Mouse (Mus musculus) thymus, postnatal 0 days (tissue): ENCODE measurements around the gene Ccnh. TPM values are rescaled to one million over a fixed set of nuclear protein-coding genes. Genes with fewer than 3 reads are reported as not detected.
"Not testable (repeated sequence)": the region's sequence is repeated elsewhere in the genome, so short reads cannot be mapped to it uniquely, and the experiment has no call there.

ENCODE experiments used
- DNase-seq: peaks from one replicate; pipeline ENCODE4 v3.0.0-alpha.2; 2015; ENCODE audit warnings: low spot score
- polyA plus RNA-seq: library from polyadenylated mRNA; unstranded; fragments of >200 nt; fragmentation: Nextera tagmentation; extraction: Ambion mirVana; gene quantifications from 2 replicates; pipeline ENCODE4 v1.2.1, GENCODE M21; 2015

Gene Ccnh
- 124 and 129 TPM in 2 replicates for polyA plus RNA-seq

DNA sequence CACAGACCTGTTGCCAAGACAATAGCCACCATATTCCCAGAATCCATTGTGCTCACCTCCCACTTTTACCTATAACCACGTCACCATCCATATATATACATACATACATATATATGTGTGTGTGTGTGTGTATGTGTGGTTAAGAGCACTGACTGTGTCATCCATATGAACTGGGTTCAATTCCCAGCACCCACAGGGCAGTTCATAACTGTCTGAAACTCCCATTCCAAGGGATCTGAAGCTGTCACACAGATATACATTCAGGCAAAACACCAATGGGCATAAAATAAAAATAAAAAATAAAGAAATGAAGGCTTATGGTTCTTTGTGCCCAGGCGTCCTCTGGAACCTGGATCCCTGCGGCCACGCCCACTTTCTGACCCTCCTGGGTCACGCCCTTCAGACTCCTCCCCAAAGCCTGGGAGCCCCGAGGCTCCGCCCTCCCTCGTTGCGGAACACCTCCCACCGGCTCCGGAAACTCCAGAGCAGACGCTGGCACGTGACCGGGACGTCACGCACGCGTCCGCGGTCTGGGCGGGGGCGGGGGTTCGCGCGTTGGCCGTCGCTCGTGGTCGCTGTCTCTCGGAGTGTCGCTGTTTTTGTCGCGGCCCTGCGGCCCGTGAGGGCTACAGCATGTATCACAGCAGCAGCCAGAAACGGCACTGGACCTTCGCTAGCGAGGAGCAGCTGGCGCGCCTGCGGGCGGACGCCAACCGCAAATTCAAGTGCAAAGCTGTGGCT lies at the start of gene Ccnh:
Ccnh (plus strand) TSS at position 506 of the 741 bp plus-strand sequence.
- peak; percentile 86 for DNase-seq

DNA sequence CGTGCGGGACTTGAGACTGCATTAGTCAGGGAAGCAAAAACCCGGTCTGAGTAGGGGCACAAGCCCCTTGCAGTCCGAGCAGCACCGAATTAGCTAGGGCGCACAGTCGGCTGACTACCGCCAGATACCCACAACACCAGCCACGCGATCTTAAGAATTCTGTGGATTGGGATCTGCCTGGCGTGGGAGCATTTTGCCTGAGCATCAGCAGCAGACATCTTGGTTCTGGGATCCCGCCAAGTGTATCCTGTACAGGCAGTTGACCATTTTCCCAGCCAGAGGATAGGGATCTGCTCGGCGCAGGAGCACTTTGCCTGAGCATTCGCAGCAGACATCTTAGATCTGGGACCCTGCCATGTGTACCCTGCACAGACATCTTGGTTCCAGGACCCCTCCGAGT lies 45.8 kb upstream of the Ccnh start:
- not testable (repeated sequence) for DNase-seq

DNA sequence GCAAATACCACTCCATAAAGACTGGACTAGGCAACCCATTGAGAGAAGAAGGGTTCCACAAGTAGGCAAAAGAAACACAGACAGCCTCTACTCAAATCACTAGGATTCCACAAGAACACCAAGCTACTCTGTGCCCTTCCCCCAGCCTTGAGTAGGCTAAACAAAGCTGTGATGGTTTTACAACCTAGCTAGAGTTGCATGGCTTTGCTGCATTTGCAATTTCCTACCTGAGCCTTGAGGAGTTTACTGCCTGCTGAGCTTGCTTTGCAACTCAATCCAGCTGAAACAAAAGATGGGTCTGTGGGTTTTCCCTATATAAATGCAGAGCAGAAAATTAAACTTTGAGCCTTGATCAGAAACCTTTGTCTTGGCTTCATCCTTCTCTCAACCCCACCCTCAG lies 42.7 kb upstream of the Ccnh start:
- no peak for DNase-seq

DNA sequence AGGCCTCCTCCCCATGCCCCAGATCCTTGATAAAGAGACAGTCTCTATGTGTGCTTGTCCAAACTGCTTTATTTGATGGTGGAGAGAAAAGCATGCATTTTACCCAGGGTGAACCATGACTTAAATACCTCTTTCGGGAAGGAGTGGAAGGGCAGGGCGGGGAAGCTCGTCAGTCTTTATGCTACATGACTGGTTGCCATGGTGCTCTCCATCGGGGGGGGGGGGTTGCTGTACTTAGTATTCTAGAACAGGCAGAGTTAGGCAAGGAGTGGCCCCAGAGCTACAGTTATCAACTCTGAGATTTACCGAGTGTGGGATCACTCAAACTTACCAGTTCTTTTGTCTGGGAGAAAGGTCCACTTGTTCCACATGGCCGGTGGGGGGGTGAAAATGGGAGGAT lies 34.5 kb upstream of the Ccnh start:
- no peak for DNase-seq

- no peak for DNase-seq
Observed at GRCm38 (mm10) chr13:85159971-85160370, 29.2 kb upstream of the Ccnh start.

- no peak for DNase-seq
Observed at GRCm38 (mm10) chr13:85164512-85165124, 24.6 kb upstream of the Ccnh start.

- DNase-seq: peak; percentile 35
Observed at GRCm38 (mm10) chr13:85189644-85190121, 475 bp downstream of the Ccnh start.

- DNase-seq: no peak
Observed at GRCm38 (mm10) chr13:85191253-85191652, 2.0 kb downstream of the Ccnh start.

DNA sequence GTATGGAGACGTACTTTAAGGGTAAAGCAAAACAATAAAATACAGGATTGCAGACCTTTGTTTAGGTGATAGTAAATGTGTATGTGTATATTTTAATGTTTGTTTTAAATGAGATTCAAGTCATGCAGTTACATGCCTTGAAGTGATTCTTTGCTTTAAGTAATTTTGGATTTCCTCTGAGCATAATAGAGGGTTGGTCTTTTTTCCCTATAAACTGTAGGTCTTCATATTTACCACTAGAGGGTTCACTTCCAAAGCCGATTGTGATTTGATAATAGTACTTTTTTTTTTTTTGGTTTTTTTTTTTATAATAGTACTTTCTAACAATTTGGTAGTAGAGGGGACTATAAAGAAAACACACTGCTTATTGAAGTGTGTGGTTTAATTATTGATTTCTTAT lies 18.3 kb downstream of the Ccnh start:
- DNase-seq: no peak

DNA sequence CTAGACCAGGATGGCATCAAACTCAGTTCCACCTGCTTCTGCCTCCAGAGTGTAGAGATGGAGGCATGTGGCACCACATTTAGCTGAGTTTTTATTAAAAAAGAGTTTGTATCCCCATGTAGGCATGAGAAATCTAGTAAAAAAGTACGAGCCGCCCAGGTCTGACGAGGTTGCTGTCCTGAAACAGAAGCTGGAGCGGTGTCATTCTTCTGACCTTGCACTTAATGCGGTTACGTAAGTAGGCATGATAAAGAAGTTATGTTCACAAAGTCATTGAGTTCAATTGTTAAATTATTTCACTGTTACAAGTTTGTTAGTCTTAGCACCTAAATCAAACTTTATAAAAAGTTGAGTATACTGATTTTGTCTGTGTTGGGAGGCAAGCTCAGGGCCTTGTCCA lies 19.4 kb downstream of the Ccnh start:
- DNase-seq: no peak

DNA sequence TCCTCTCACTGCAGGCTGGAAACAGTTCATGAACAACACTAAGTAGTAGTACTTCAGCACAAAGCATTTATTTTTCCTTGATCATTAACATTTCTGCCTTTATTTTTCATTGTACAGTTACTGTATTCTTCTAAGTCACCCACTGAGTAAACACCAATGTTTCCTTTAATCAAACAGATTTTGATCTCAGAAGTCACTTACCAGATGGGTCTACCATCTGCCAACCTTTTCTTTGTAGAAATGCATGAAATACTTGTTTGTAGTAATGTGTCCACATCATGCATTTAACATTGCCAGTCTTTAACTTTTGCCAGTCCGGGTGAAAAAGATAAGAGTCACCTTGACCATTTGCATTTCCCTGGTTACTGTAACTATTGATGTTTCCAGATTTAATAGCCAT lies 21.1 kb downstream of the Ccnh start:
- DNase-seq: no peak

DNA sequence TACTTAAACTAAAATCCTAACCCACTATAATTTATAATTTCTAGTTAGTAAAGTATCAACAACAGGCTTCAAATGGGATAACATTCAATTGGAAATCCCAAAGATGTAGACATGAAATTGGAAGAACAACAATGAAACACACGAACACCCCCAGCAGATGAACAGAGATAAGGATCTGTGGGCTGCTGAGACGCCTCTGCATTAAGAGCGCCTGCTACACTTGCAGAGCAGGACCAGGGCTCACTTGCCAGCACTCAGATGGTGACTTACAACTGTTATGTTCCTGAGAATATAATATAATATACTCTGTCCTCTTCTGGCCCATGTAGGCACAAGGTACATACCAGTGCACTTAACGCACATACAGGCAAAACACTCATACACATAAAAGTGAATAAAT lies 29.4 kb downstream of the Ccnh start:
- no peak for DNase-seq

DNA sequence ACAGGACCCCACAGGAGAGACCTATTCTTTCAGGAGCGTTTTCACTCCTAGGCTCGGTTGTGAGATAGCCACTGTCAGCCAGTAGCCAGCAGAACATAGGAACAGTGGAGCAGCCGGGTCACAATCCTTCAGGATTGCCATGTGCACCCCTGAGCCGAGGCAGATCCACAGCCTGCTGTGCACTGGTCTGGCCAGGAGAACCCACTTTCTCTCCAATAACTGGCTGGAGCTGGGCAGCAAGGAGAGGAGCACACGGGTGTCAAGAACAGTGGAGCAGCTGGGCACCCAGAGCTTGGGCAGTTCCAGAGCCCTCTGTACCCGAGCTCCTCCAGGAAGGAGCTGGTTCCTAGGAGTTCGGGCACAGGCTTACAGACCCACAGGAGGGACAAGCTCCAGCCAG lies 49.6 kb downstream of the Ccnh start:
- no peak for DNase-seq

Other genes with a start within 250 kb of the Ccnh start
- gene Rasa1, start 99.7 kb downstream of the Ccnh start, polyA plus RNA-seq: 47.5 and 54.7 TPM in 2 replicates